Mouse (Mus musculus) kidney, embryonic 15.5 days (tissue): Measurements from ENCODE around the gene Ranbp17. TPM values are rescaled to one million over a fixed set of nuclear protein-coding genes. Genes with fewer than 3 reads are reported as not detected.
"Not testable (repeated sequence)": the region's sequence is repeated elsewhere in the genome, so short reads cannot be mapped to it uniquely, and the experiment has no call there.

Source experiments
- ATAC-seq: fragments of 200-750 bp; cut with Nextera tagmentation; replicated peaks from 2 replicates; pipeline ENCODE4 v1.8.0; 2017; ENCODE audit warnings: moderate TSS enrichment; ENCODE audit not compliant: low FRiP score
- H3K27ac ChIP-seq: fragments of 300-500 bp; sonication (generic); 2 replicates; pipeline ENCODE4 v1.5.1; 2015; ENCODE audit warnings: mild to moderate bottlenecking, inconsistent platforms
- H3K27me3 ChIP-seq: fragments of 300-500 bp; sonication (generic); 2 replicates; pipeline ENCODE4 v1.6.1; 2015; ENCODE audit warnings: inconsistent platforms
- H3K36me3 ChIP-seq: fragments of 300-500 bp; sonication (generic); 2 replicates; pipeline ENCODE4 v1.6.1; 2015; ENCODE audit warnings: inconsistent platforms
- H3K4me1 ChIP-seq: fragments of 300-500 bp; sonication (generic); 2 replicates; pipeline ENCODE4 v1.6.1; 2015; ENCODE audit warnings: inconsistent platforms
- H3K4me2 ChIP-seq: fragments of 300-500 bp; sonication (generic); 2 replicates; pipeline ENCODE4 v1.6.1; 2015; ENCODE audit warnings: moderate library complexity, mild to moderate bottlenecking, inconsistent platforms
- H3K4me3 ChIP-seq: fragments of 300-500 bp; sonication (generic); replicated peaks from 2 replicates; pipeline ENCODE4 v1.5.1; 2015; ENCODE audit warnings: mild to moderate bottlenecking, inconsistent platforms
- H3K9ac ChIP-seq: fragments of 300-500 bp; sonication (generic); 2 replicates; pipeline ENCODE4 v1.6.1; 2015; ENCODE audit warnings: mild to moderate bottlenecking, inconsistent platforms
- H3K9me3 ChIP-seq: fragments of 300-500 bp; sonication (generic); replicated peaks from 2 replicates; pipeline ENCODE4 v1.6.1; 2016; ENCODE audit warnings: inconsistent platforms
- WGBS: fragments of 180-500 bp; shearing (Covaris S2); methylation state at CpG from one replicate; pipeline ENCODE4 v1.1.7; 2015; ENCODE audit warnings: mixed read lengths; 5-methylcytosine and 5-hydroxymethylcytosine counted together
- polyA plus RNA-seq: library from polyadenylated mRNA; unstranded; fragments of >200 nt; fragmentation: Nextera tagmentation; extraction: Ambion mirVana; gene quantifications from 2 replicates; pipeline ENCODE4 v1.2.1, GENCODE M21; 2015

Ranbp17 gene
- polyA plus RNA-seq, 1 experiment from 2014 or later, result 7.6 TPM

DNA sequence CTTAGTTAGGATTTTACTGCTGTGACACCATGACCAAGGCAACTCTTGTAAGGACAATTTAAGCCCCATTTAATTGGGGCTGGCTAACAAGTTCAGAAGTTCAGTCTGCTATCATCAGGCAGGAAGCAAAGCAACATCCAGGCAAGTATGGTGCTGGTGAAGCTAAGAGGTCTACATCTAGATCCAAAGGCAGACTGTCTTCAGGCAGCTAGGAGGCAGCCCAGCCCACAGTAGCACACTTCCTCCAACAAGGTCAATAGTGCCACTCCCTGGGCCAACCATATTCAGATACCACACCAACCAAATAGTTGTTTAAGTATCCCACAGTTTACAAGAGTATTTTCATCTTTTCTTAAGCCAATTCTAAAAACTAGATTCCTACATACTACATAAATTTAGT is 4.1 kb downstream of the Ranbp17 start:
- no peak overlapping the region for H3K4me2 ChIP-seq
- no peak for ATAC-seq
- H3K27ac ChIP-seq, result no peak overlapping the region
- no peaks in the 10 kb centered on the region for H3K9me3 ChIP-seq
- H3K4me3 ChIP-seq, result no peak overlapping the region
- H3K9ac ChIP-seq, result no peak overlapping the region
- peaks cover 6% of the 10 kb centered on the region for H3K4me1 ChIP-seq
- H3K36me3 ChIP-seq, result no peaks in the 10 kb centered on the region
- H3K27me3 ChIP-seq, result no peaks in the 10 kb centered on the region

GRCm38 (mm10) chr11:33485746-33486145 is 27.8 kb downstream of the Ranbp17 start:
- Histone ChIP-seq H3K4me1 (no peaks in the 10 kb centered on the region), H3K9ac (no peak overlapping the region), H3K4me2 (no peak overlapping the region), H3K9me3 (no peaks in the 10 kb centered on the region), H3K4me3 (no peak overlapping the region), H3K27me3 (no peaks in the 10 kb centered on the region), H3K27ac (no peak overlapping the region), H3K36me3 (peaks cover 3% of the 10 kb centered on the region; the same call in 1 of the 2 replicates)
- 57% methylated on average over 4 of the region's 4 CpGs for whole genome bisulfite sequencing
- ATAC-seq, result no peak

DNA sequence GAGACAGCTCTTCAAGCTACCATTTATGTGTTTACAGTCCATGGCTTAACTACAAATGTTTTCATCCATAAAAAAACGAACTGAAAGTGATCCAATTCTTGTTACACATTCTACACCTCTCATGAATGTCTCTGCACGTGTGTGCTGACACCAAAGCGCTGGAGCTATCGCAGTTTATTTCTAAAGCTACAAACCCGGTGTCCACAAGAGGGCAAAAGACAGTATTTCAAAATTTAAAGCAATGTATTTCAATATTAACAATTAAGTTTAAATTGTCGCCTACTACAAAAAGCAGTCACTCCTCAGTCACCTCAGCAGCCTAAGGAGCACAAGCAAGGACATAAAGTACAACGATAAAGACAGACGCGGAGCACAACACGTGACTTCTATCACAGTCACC is 33.1 kb downstream of the Ranbp17 start:
- 72% methylated on average over 10 of the region's 10 CpGs for WGBS

GRCm38 (mm10) chr11:33479209-33479608 is 34.3 kb downstream of the Ranbp17 start:
- Histone ChIP-seq H3K4me3 (no peak overlapping the region), H3K9me3 (no peaks in the 10 kb centered on the region), H3K27ac (no peak overlapping the region), H3K4me2 (no peak overlapping the region), H3K9ac (no peak overlapping the region), H3K36me3 (peaks cover 5% of the 10 kb centered on the region; the same call in 1 of the 2 replicates), H3K4me1 (no peaks in the 10 kb centered on the region), H3K27me3 (no peaks in the 10 kb centered on the region)
- 88% methylated on average over 4 of the region's 4 CpGs for WGBS
- ATAC-seq, result no peak

More for the DNA sequence above, 33.1 kb downstream of the Ranbp17 start:
- Histone ChIP-seq H3K27me3 (no peaks in the 10 kb centered on the region), H3K4me1 (no peaks in the 10 kb centered on the region), H3K4me3 (no peak overlapping the region), H3K27ac (no peak overlapping the region), H3K9ac (no peak overlapping the region), H3K4me2 (no peak overlapping the region), H3K9me3 (no peaks in the 10 kb centered on the region), H3K36me3 (peaks cover 3% of the 10 kb centered on the region; the same call in 1 of the 2 replicates)
- ATAC-seq, result no peak

DNA sequence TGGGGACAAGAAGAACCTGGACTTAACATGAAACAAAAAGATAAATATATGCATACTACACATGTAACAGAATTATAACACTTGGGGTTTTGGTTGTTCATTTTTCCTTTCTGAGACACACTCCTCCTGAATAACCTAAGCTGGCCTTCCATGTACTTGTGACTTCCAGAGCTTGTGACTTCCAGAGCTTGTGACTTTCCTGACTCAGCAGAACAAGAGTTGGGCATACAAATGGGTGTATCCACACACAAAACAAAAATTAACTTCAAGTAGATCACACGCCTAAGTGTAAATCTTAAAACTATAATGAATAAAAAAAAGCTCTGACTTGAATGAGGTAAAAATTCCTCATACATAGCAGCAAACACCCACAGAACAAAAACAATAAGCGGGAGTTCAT is 36.9 kb downstream of the Ranbp17 start:
- no peaks in the 10 kb centered on the region for H3K9me3 ChIP-seq
- H3K9ac ChIP-seq, result no peak overlapping the region
- H3K4me1 ChIP-seq, result no peaks in the 10 kb centered on the region
- no peak overlapping the region for H3K4me2 ChIP-seq
- ATAC-seq, result no peak
- no peaks in the 10 kb centered on the region for H3K27me3 ChIP-seq
- WGBS, result 95% methylated on average over 2 of the region's 2 CpGs
- H3K27ac ChIP-seq, result no peak overlapping the region
- peaks cover 2% of the 10 kb centered on the region; the same call in 1 of the 2 replicates for H3K36me3 ChIP-seq
- no peak overlapping the region for H3K4me3 ChIP-seq

DNA sequence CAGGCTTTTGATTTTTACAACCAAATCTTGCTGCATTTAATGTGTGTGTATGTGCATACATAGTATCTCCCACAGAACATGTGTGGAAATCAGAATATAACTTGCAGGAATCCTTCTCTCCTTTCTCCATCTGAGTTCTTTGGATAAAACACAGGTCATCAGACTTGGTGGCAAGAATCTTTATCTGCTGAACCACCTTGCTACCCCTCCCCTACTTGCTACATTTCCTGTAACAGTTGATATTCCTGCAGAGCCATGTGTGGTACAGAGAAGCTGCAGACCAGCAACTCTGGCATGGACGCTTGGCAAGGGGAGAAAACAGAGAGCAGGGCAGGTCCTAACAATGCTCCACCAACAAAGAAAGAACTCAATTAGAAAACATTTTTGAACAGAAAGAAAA is 52.4 kb downstream of the Ranbp17 start:
- Histone ChIP-seq H3K27me3 (no peaks in the 10 kb centered on the region), H3K4me2 (no peak overlapping the region), H3K27ac (no peak overlapping the region), H3K4me1 (no peaks in the 10 kb centered on the region), H3K36me3 (no peaks in the 10 kb centered on the region), H3K4me3 (no peak overlapping the region), H3K9me3 (no peaks in the 10 kb centered on the region), H3K9ac (no peak overlapping the region)
- no peak for ATAC-seq
- WGBS, result 71% methylated on average over 1 of the region's 1 CpGs

- Histone ChIP-seq H3K9ac (no peak overlapping the region), H3K4me3 (no peak overlapping the region), H3K9me3 (no peaks in the 10 kb centered on the region), H3K27ac (no peak overlapping the region), H3K4me2 (no peak overlapping the region), H3K27me3 (no peaks in the 10 kb centered on the region), H3K36me3 (no peaks in the 10 kb centered on the region), H3K4me1 (no peaks in the 10 kb centered on the region)
- ATAC-seq, result no peak
- WGBS, result 93% methylated on average over 3 of the region's 3 CpGs
Observed at GRCm38 (mm10) chr11:33454069-33454468, 59.5 kb downstream of the Ranbp17 start.

DNA sequence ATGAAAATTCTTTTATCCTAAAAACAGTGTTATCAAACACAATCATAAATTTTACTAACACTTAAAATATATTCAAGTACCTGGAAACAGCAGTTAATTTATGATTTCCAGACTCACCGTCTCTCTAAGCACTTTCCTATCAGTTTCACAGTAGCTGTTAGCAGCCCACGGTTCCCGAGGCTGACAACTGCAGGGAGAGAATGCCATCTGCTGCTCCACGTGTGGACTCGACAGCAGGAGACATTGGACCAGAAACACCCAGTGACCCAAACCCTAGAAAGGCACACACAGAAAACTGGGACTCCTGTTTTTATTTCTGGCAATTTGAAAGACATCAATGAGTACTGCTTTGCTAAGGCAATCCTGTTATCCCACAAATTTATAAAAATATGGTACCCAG is 79.7 kb downstream of the Ranbp17 start:
- H3K27ac ChIP-seq, result no peak overlapping the region
- H3K36me3 ChIP-seq, result no peaks in the 10 kb centered on the region
- H3K4me2 ChIP-seq, result no peak overlapping the region
- no peak for ATAC-seq
- no peaks in the 10 kb centered on the region for H3K4me1 ChIP-seq
- no peaks in the 10 kb centered on the region for H3K27me3 ChIP-seq
- H3K9ac ChIP-seq, result no peak overlapping the region
- WGBS, result 12% methylated on average over 5 of the region's 5 CpGs
- H3K9me3 ChIP-seq, result no peaks in the 10 kb centered on the region
- no peak overlapping the region for H3K4me3 ChIP-seq

DNA sequence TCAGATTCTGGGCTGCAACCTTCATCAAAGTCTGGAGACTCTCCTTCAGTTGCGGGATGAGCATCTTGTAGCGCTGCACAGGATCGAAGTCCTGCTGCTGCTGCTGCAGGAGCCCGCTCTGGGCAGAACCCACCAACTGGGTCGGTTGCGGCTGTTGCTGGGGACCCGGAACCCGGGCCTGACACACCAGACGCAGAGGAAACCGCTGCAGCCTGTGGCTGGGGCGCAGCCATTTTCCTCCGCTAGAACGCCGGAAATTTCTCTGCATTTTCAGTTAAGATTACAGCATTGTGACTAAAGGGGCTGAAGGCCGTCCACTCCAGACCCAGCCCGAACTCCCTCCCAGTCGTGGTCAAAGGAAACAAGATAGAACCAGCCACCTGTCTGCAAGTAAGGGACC is 85.3 kb downstream of the Ranbp17 start:
- WGBS, result 91% methylated on average over 17 of the region's 17 CpGs
- H3K4me3 ChIP-seq, H3K27me3 ChIP-seq, H3K4me2 ChIP-seq, H3K4me1 ChIP-seq, H3K9ac ChIP-seq, H3K36me3 ChIP-seq, H3K9me3 ChIP-seq, H3K27ac ChIP-seq, ATAC-seq: not testable (repeated sequence)

GRCm38 (mm10) chr11:33427789-33428188 is 85.8 kb downstream of the Ranbp17 start:
- H3K27me3 ChIP-seq, H3K9me3 ChIP-seq, H3K27ac ChIP-seq, H3K4me2 ChIP-seq, H3K4me1 ChIP-seq, H3K36me3 ChIP-seq, H3K9ac ChIP-seq, H3K4me3 ChIP-seq: not testable (repeated sequence)
- ATAC-seq, result 0 out of 2 replicates have a peak, but pooled peaks have one; percentile 33
- WGBS, result 87% methylated on average over 5 of the region's 5 CpGs

GRCm38 (mm10) chr11:33422226-33422625 is 91.3 kb downstream of the Ranbp17 start:
- H3K27me3 ChIP-seq, result no peaks in the 10 kb centered on the region
- H3K27ac ChIP-seq, result no peak overlapping the region
- no peak overlapping the region for H3K4me2 ChIP-seq
- no peak for ATAC-seq
- no peaks in the 10 kb centered on the region for H3K36me3 ChIP-seq
- H3K9me3 ChIP-seq, result no peaks in the 10 kb centered on the region
- no peak overlapping the region for H3K4me3 ChIP-seq
- no peak overlapping the region for H3K9ac ChIP-seq
- H3K4me1 ChIP-seq, result no peaks in the 10 kb centered on the region
- WGBS, result 82% methylated on average over 3 of the region's 3 CpGs

- no peak for ATAC-seq
- Histone ChIP-seq H3K27ac (no peak overlapping the region), H3K27me3 (no peaks in the 10 kb centered on the region), H3K4me3 (no peak overlapping the region), H3K9me3 (no peaks in the 10 kb centered on the region), H3K9ac (no peak overlapping the region), H3K36me3 (no peaks in the 10 kb centered on the region), H3K4me2 (no peak overlapping the region), H3K4me1 (no peaks in the 10 kb centered on the region)
- WGBS, result 86% methylated on average over 4 of the region's 4 CpGs
Observed at GRCm38 (mm10) chr11:33404651-33405050, 108.9 kb downstream of the Ranbp17 start.

DNA sequence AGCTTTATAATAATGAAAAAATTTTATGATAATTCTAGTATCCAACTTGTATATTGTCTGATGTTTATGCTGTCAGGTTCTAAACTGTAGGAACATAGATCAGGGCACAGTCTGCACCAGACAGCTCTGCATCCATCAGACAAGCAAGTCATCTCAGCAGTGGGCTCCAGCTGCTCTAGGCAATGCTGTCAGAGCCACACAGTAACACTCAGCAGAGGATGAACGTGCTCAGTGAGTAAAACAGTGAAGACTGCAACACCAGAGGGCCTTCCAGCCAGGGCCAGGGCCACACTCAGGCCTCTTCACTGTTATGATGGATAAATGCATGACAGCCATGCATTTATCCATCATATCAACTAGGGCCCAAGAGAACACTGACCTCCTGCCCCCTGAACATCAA is 114.2 kb downstream of the Ranbp17 start:
- Histone ChIP-seq H3K27me3 (no peaks in the 10 kb centered on the region), H3K9ac (no peak overlapping the region), H3K4me3 (no peak overlapping the region), H3K4me2 (no peak overlapping the region), H3K27ac (no peak overlapping the region), H3K36me3 (no peaks in the 10 kb centered on the region), H3K4me1 (no peaks in the 10 kb centered on the region), H3K9me3 (no peaks in the 10 kb centered on the region)
- 61% methylated on average over 1 of the region's 1 CpGs for WGBS
- ATAC-seq, result no peak
